Mouse (Mus musculus): ENCODE data around the gene Rnf144b. TPM values are rescaled to one million over a fixed set of nuclear protein-coding genes. Genes with fewer than 3 reads are reported as not detected.

The Rnf144b gene
- polyA plus RNA-seq, 1 experiment from 2014 or later = 1.3 TPM

DNA sequence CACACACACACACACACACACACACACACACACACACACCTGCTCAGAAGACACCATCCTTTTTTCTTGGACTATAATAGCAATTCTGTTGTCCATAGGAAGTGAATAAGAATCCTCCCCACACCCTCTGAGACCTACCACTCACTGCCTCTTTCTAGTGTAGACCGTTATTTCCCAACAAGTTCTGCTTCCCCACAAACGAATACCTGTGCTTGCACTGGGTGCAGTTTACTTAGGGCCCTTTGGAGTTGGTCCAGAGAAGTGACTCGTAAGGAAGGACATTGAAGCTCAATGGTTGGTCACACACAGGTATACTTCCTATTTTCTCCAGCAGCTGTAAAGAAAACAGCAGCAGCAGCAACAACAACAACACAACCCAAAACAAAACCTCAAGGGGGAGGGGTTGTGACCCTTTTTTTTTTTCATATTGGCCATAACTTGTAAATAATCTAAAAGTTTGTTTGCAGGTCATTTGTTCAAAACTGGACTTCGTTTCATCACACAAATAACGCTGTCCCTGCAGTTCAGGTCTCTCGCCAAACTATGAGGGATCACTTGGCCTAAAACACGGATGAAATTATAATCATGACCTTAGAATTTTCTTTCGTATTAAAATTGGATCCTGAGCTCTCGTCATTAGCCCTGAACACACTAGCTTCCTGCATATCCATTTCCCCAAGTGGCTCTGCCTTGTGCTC, 60.7 kb downstream of the Rnf144b start:
- H3K9ac ChIP-seq = no peak overlapping the region
- WGBS = 76% methylated on average over 9 of the region's 9 CpGs
- no peaks in the 10 kb centered on the region for H3K36me3 ChIP-seq
- H3K27me3 ChIP-seq = no peaks in the 10 kb centered on the region; the same call in 1 of the 2 replicates
- H3K4me3 ChIP-seq = no peak overlapping the region
- no peak overlapping the region for H3K27ac ChIP-seq
- no peaks in the 10 kb centered on the region for H3K9me3 ChIP-seq
- no peak for ATAC-seq (ENCODE audit: borderline replicate concordance, extremely low read depth, low FRiP score, low TSS enrichment)
- H3K4me1 ChIP-seq = 0 out of 2 replicates have a peak, but pooled peaks cover 5% of the 10 kb centered on the region
- no peak overlapping the region for H3K4me2 ChIP-seq

DNA sequence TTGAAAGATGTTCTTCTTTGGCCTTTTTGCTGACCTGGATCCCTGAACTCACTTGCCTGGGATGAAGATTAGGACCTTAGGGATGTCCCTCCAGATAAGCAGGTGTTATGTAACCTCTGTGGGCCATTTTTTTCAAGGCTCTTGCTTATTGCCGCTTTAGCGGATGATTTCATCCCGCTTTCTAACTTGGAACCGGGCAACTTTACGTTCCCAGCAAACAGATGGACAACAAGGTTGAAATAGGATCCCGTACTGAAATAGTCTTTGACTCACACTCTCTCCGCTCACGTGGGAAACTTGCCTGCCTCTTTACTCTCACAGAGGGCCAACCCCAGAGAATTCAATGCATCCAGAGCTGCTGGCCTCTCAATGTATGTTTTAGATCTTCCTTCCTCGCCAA, 61.3 kb downstream of the Rnf144b start:
- no peak for ATAC-seq (ENCODE audit: borderline replicate concordance, extremely low read depth, low FRiP score, low TSS enrichment)
- no peak overlapping the region for H3K4me2 ChIP-seq
- H3K27me3 ChIP-seq = no peaks in the 10 kb centered on the region; the same call in 1 of the 2 replicates
- no peak overlapping the region for H3K9ac ChIP-seq
- 0 out of 2 replicates have a peak, but pooled peaks cover 5% of the 10 kb centered on the region for H3K4me1 ChIP-seq
- no peaks in the 10 kb centered on the region for H3K36me3 ChIP-seq
- no peak overlapping the region for H3K27ac ChIP-seq
- H3K4me3 ChIP-seq = no peak overlapping the region
- 49% methylated on average over 9 of the region's 9 CpGs for WGBS
- H3K9me3 ChIP-seq = no peaks in the 10 kb centered on the region

DNA sequence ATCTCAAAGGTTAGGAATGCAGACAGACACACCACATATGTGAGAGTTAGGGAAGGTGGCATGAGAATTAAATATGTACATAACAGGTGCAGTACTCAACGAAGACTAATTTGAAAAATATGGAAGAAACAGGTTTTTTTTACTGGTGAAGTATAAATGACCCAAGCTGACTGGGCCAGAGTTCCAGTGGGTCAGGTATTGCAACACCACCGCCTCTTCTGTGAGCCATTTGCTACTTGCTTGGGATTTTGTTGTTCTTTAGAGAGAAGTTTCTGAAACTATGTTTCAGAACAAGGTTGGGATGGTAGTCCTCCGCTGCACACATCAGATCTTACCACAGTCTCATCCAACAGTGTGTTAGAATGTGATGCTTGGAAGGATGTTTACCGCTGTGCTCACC, 65.4 kb downstream of the Rnf144b start:
- Histone ChIP-seq H3K27ac (no peak overlapping the region), H3K4me1 (0 out of 2 replicates have a peak, but pooled peaks cover 8% of the 10 kb centered on the region), H3K9me3 (no peaks in the 10 kb centered on the region), H3K4me3 (no peak overlapping the region), H3K9ac (no peak overlapping the region), H3K36me3 (no peaks in the 10 kb centered on the region), H3K4me2 (no peak overlapping the region), H3K27me3 (peaks cover 7% of the 10 kb centered on the region)
- 74% methylated on average over 4 of the region's 4 CpGs for WGBS
- ATAC-seq (ENCODE audit: borderline replicate concordance, extremely low read depth, low FRiP score, low TSS enrichment) = no peak

DNA sequence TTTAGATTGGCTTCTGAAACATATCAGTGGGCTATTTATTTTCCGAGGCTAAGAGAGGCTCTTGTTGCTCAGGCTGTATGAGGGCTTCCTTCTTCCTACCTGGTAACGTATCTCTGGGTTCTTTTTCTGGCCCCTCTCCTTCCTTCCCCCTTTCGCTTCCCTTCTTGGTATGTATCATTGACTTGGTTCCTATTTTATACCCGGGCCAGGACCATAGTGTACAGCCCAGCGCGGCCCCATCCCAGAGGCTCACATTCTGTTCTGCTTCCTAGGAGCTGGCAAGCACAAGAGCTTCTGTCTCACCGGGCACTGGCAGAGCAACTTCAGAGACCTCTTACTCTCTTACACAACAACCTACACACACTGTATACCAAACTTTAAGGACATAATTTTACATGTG, 67.5 kb downstream of the Rnf144b start:
- no peaks in the 10 kb centered on the region for H3K36me3 ChIP-seq
- WGBS = 73% methylated on average over 7 of the region's 7 CpGs
- H3K27me3 ChIP-seq = peaks cover 20% of the 10 kb centered on the region
- H3K4me1 ChIP-seq = peaks cover 18% of the 10 kb centered on the region
- no peak for ATAC-seq (ENCODE audit: borderline replicate concordance, extremely low read depth, low FRiP score, low TSS enrichment)
- H3K4me3 ChIP-seq = no peak overlapping the region
- no peak overlapping the region for H3K9ac ChIP-seq
- no peak overlapping the region for H3K4me2 ChIP-seq
- H3K27ac ChIP-seq = no peak overlapping the region
- H3K9me3 ChIP-seq = no peaks in the 10 kb centered on the region

DNA sequence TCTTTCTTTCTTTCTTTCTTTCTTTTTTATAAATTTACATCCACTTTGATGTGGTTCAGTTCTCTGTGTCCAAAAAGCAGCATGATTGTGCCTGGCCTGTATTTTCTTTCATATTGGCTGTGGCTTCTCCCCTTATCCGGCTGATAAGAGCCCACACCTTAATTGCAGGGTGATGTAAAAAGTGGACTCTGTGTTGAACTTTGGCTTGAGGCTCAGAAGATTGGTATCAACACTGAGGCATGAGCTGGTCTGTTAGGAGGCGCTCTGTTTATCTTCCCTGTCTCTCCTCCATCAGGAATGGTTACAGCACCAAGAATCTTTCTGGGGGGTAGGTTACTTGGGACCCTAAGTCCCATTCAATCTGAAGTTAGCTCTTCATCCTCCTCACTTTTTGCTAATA, 69.7 kb downstream of the Rnf144b start:
- Histone ChIP-seq H3K9ac (no peak overlapping the region), H3K4me3 (no peak overlapping the region), H3K4me1 (peaks cover 20% of the 10 kb centered on the region), H3K27ac (no peak overlapping the region), H3K4me2 (no peak overlapping the region), H3K36me3 (no peaks in the 10 kb centered on the region), H3K27me3 (peaks cover 34% of the 10 kb centered on the region), H3K9me3 (no peaks in the 10 kb centered on the region)
- no peak for ATAC-seq (ENCODE audit: borderline replicate concordance, extremely low read depth, low FRiP score, low TSS enrichment)
- WGBS = 37% methylated on average over 2 of the region's 2 CpGs

DNA sequence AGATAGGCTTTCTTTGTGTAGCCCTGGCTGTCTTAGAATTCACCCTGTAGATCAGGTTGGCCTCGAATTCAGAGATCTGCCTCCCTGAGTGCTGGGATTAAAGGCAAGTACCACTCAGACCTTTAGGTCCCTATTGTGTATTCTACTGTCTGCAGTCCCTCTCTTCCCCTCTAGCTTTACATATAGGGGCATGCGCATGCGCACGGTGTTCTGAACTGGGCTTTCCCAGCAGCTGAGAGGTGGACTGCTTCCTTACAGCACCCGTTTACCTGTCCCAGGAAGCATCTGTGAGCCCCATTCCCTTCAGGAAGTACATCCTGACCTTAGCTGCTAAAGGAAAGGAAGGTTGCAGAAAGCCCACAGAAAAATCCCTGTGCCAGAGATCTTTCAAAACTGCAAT, 70.3 kb downstream of the Rnf144b start:
- no peak overlapping the region for H3K4me3 ChIP-seq
- peak overlapping the region; percentile 70 for H3K4me2 ChIP-seq
- peaks cover 20% of the 10 kb centered on the region for H3K4me1 ChIP-seq
- H3K27ac ChIP-seq = peak overlapping the region; percentile 24; the same call in 1 of the 2 replicates
- H3K27me3 ChIP-seq = peaks cover 40% of the 10 kb centered on the region
- H3K9me3 ChIP-seq = no peaks in the 10 kb centered on the region
- 45% methylated on average over 5 of the region's 5 CpGs for WGBS
- H3K9ac ChIP-seq = no peak overlapping the region
- no peak for ATAC-seq (ENCODE audit: borderline replicate concordance, extremely low read depth, low FRiP score, low TSS enrichment)
- H3K36me3 ChIP-seq = no peaks in the 10 kb centered on the region

DNA sequence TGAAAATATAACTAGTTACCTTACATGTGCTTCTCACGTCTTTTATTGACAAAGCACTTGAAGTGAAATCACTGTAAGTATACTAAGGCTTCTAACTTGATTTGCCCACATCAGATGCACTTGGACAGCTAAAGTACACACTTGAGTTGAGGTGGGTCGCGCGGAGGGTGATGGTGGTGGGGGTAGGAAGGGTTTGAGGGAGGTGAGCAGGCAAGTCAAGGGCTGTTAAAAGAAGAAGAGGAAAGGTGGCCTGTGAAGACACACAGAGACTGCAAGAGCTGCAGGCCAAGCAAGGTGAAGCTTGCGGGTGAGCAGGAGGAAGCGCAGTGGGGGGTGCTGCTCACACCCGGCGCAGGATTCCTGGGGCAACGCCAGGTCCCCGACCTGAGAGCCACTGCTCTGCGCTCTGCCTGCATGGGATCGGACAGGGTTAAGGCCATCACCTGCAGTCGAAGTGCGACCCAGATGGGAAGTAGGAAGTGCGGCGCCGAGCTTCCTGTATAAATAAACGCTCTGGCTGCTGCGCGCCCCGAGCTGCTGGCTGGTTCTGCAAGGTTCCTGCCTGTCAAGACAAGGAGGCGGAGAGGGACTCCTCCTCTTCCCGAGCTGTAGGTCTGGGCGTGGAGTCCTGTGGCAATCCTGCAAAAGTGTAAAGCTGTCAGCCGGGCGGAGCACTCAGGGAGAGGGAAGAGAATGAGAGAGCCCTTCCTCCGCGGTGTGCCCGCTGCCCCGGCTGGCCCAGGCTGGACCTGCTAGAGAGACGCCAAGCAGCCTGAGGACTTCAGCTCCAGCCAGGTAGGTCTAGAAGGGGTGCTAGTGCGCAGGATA, 71.1 kb downstream of the Rnf144b start:
- WGBS = 4% methylated on average over 32 of the region's 32 CpGs
- no peaks in the 10 kb centered on the region for H3K9me3 ChIP-seq
- H3K36me3 ChIP-seq = no peaks in the 10 kb centered on the region
- H3K4me3 ChIP-seq = peak overlapping the region; percentile 39
- peaks cover 40% of the 10 kb centered on the region for H3K27me3 ChIP-seq
- peak; percentile 90 for ATAC-seq (ENCODE audit: borderline replicate concordance, extremely low read depth, low FRiP score, low TSS enrichment)
- H3K4me1 ChIP-seq = peaks cover 20% of the 10 kb centered on the region
- peak overlapping the region; percentile 70 for H3K4me2 ChIP-seq
- peak overlapping the region; percentile 83 for H3K27ac ChIP-seq
- H3K9ac ChIP-seq = peak overlapping the region; percentile 31

DNA sequence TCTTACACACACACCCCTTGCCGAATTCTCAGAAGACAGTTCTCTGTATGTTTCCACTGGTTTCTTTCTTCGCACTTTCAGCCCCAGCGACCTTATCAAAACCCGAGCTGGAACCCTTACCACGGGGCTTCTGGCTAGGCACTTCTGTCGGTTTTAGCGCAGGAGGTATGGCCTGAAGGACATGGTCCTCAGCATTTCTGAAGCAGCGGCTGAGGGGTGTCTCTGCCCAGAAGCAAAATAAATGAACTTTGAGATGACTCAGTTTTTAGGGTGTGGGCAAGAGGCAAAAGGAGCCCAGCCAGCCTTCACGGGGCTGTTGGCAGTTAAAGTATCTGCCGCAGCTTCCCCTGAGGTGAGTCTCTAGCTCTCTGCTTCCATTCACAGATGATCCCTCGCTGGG, 72.2 kb downstream of the Rnf144b start:
- WGBS = 13% methylated on average over 11 of the region's 11 CpGs

DNA sequence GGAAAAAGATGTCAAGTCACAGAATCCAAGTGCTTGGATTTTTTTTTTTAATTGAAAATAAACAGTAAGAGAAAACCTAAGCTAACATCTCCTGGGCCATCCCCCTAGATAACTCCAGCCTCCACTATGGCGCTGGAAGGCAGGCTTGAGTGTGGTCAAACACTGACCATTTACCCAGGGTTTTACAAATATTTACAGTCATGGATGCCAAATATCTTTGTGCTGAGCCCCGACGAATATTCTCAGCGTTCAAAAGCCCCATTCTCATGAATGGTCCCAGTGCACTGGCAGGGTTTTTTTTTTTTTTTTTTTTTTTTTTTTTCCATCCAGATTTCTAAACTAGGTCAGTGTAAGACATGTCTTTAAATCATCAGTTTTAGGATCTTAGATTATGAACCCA, 73.0 kb downstream of the Rnf144b start:
- Histone ChIP-seq H3K4me3 (no peak overlapping the region), H3K9me3 (no peaks in the 10 kb centered on the region), H3K4me1 (peaks cover 20% of the 10 kb centered on the region), H3K36me3 (no peaks in the 10 kb centered on the region), H3K9ac (no peak overlapping the region), H3K27ac (no peak overlapping the region), H3K27me3 (peaks cover 40% of the 10 kb centered on the region), H3K4me2 (peak overlapping the region; percentile 70)
- WGBS = 12% methylated on average over 4 of the region's 4 CpGs
- no peak for ATAC-seq (ENCODE audit: borderline replicate concordance, extremely low read depth, low FRiP score, low TSS enrichment)

More for the DNA sequence above, 72.2 kb downstream of the Rnf144b start:
- ATAC-seq (ENCODE audit: borderline replicate concordance, extremely low read depth, low FRiP score, low TSS enrichment) = no peak
- Histone ChIP-seq H3K4me3 (peak overlapping the region; percentile 39), H3K27me3 (peaks cover 40% of the 10 kb centered on the region), H3K4me2 (peak overlapping the region; percentile 70), H3K27ac (no peak overlapping the region), H3K4me1 (peaks cover 20% of the 10 kb centered on the region), H3K9ac (no peak overlapping the region), H3K9me3 (no peaks in the 10 kb centered on the region), H3K36me3 (no peaks in the 10 kb centered on the region)

DNA sequence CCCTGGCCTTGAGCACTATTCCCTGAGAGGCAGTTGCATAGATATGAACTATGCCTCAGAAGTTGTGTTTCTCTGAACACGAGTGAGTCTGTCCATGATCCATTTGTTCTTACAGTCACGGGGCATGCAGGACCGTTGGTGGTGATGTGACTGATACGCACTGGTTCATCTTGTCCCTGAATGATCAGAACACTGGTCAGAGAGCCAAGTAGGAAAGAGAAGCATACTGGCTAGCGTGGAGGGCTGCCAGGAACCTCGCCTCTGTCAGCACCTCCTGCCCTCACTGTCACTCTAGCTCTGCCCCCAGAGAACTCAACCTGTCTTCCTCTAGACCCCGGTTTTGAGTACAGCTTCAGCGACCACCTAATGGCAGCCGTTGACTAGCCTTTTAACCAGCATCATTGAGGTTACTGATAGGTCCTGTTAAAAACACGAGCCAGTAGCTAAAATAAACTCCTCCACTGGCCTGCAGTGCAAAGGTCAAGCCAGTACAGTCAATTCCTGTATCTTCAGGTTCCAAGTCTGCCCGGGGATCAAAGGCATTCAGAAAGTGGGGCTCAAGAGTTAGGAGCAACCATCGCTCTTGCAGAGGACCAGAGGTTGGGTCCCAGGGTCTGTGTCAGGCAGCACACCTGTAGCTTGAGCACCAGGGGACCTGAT, 77.7 kb downstream of the Rnf144b start:
- H3K4me3 ChIP-seq = no peak overlapping the region
- no peak overlapping the region for H3K27ac ChIP-seq
- H3K4me1 ChIP-seq = peaks cover 12% of the 10 kb centered on the region; the same call in 1 of the 2 replicates
- no peaks in the 10 kb centered on the region for H3K9me3 ChIP-seq
- no peaks in the 10 kb centered on the region for H3K36me3 ChIP-seq
- ATAC-seq (ENCODE audit: borderline replicate concordance, extremely low read depth, low FRiP score, low TSS enrichment) = no peak
- H3K4me2 ChIP-seq = no peak overlapping the region
- no peak overlapping the region for H3K9ac ChIP-seq
- 50% methylated on average over 12 of the region's 12 CpGs for WGBS
- peaks cover 19% of the 10 kb centered on the region for H3K27me3 ChIP-seq

DNA sequence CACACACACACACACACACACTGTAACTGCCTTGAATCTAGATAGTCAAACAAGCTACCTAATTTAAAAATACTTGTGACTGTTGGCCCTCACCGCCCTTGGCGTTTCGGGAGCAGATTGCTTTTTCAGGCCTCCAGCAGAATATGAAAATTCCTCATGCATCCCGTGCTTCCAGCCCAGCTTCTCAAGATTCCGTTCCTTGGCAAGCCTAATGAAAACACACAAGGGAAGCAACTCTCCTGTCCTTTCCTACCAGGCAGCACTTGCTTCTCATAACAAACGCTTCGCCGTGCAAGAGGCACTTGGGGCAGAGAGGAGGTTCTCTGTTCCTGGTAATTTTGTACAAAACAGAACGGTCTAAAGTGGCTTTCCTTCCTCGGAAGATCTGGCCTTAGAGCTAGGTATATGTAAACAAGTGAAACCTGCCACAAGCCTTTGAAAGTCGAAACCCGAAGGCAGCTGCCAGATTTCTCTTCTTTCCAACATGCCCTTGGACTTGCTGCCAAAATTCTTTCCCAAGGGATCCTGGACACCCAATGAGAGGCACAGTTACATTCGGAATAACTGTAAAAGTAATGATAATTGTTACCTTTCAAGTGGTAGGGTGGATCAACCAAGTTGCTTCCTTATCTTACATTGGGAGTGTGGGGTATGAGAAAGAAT, 79.6 kb downstream of the Rnf144b start:
- H3K27ac ChIP-seq = no peak overlapping the region; the same call in 1 of the 2 replicates
- WGBS = 20% methylated on average over 13 of the region's 13 CpGs

More for the DNA sequence above, 79.6 kb downstream of the Rnf144b start:
- Histone ChIP-seq H3K4me2 (0 out of 2 replicates have a peak overlapping the region, but pooled peaks have one; percentile 8), H3K9me3 (peaks cover 4% of the 10 kb centered on the region; the same call in 1 of the 2 replicates), H3K4me1 (peaks cover 8% of the 10 kb centered on the region; the same call in 1 of the 2 replicates), H3K4me3 (no peak overlapping the region), H3K36me3 (no peaks in the 10 kb centered on the region), H3K27me3 (peaks cover 6% of the 10 kb centered on the region; the same call in 1 of the 2 replicates), H3K9ac (no peak overlapping the region)
- no peak for ATAC-seq (ENCODE audit: borderline replicate concordance, extremely low read depth, low FRiP score, low TSS enrichment)

All from lung, embryonic 15.5 days (tissue).